Mouse (Mus musculus) CH12.LX (cell line): ENCODE results near the gene Vmn1r204. TPM values are rescaled to one million over a fixed set of nuclear protein-coding genes. Genes with fewer than 3 reads are reported as not detected.
"Not testable (repeated sequence)": the region's sequence is repeated elsewhere in the genome, so short reads cannot be mapped to it uniquely, and the experiment has no call there.

Experiments
- DNase-seq: peaks from one replicate; pipeline ENCODE4 v3.0.0-alpha.2; 2013; ENCODE audit errors: extremely low read depth
- H3K27ac ChIP-seq: 2 replicates; pipeline ENCODE4 v1.5.1; 2012; ENCODE audit warnings: low read depth, mild to moderate bottlenecking, control low read depth, moderate library complexity; ENCODE audit not compliant: insufficient read depth
- H3K27me3 ChIP-seq: replicated peaks from 2 replicates; pipeline ENCODE3; 2012; ENCODE audit warnings: inconsistent platforms
- H3K36me3 ChIP-seq, 2 experiments: replicated peaks in 1 of 2; 2 replicates each; pipeline versions ENCODE3 to v1.6.1; 2012; ENCODE audit warnings: inconsistent platforms in 1 of 2, low read length in 1 of 2, mild to moderate bottlenecking in 1 of 2, mixed read lengths in 1 of 2, moderate library complexity in 1 of 2; ENCODE audit not compliant: control insufficient read depth in 1 of 2, insufficient read depth in 1 of 2
- H3K4me1 ChIP-seq, 2 experiments: 2 replicates each; pipeline ENCODE4 v1.6.1; 2012; ENCODE audit warnings: inconsistent platforms in 1 of 2, moderate library complexity in 1 of 2; ENCODE audit not compliant: insufficient read depth in 2 of 2, control insufficient read depth in 1 of 2
- H3K4me2 ChIP-seq: 2 replicates; pipeline ENCODE4 v1.6.1; 2012; ENCODE audit warnings: low read depth, mild to moderate bottlenecking, control low read depth; ENCODE audit not compliant: poor library complexity, insufficient read depth, severe bottlenecking
- H3K4me3 ChIP-seq, 3 experiments: fragments of 150-350 bp in 1 of 3; sonication (generic) in 1 of 3; replicated peaks in 1 of 3; 2 replicates each; pipeline versions ENCODE3 to v1.5.1; 2011 to 2012; ENCODE audit warnings: low read depth in 2 of 3, low read length in 2 of 3, mild to moderate bottlenecking in 2 of 3, moderate library complexity in 2 of 3, control low read depth in 1 of 3, improper control_type of control experiment in 1 of 3, inconsistent platforms in 1 of 3, mixed read lengths in 1 of 3; ENCODE audit not compliant: poor library complexity in 1 of 3
- H3K79me2 ChIP-seq: replicated peaks from 2 replicates; pipeline ENCODE4 v1.6.1; 2012; ENCODE audit warnings: mild to moderate bottlenecking, moderate library complexity; ENCODE audit not compliant: control insufficient read depth, poor library complexity, insufficient read depth, severe bottlenecking; ENCODE audit errors: extremely low read depth
- H3K9ac ChIP-seq: 2 replicates; pipeline ENCODE4 v1.6.1; 2012; ENCODE audit warnings: low read depth, mild to moderate bottlenecking, control low read depth, moderate library complexity; ENCODE audit not compliant: insufficient read depth
- H3K9me3 ChIP-seq: replicated peaks from 2 replicates; pipeline ENCODE3; 2012; ENCODE audit warnings: low read length, inconsistent platforms, mixed read lengths
- CHD1 ChIP-seq: IDR thresholded peaks from 2 replicates; pipeline ENCODE4 v1.6.1; 2012; ENCODE audit warnings: low read depth, low read length, improper control_type of control experiment, inconsistent platforms
- MAZ ChIP-seq: IDR thresholded peaks from 2 replicates; pipeline ENCODE4 v1.6.1; 2012; ENCODE audit warnings: low read depth, mild to moderate bottlenecking, inconsistent platforms, low read length, improper control_type of control experiment, moderate library complexity
- NELFE ChIP-seq: IDR thresholded peaks from 2 replicates; pipeline ENCODE4 v1.6.1; 2011; ENCODE audit warnings: low read depth, low read length, improper control_type of control experiment
- PAX5 ChIP-seq: IDR thresholded peaks from 2 replicates; pipeline ENCODE4 v1.6.1; 2012; ENCODE audit warnings: low read length, inconsistent platforms, mixed read lengths
- POLR2A ChIP-seq: IDR thresholded peaks from 2 replicates; pipeline ENCODE4 v1.6.1; 2011; ENCODE audit warnings: low read depth, mild to moderate bottlenecking, improper control_type of control experiment, low read length
- POLR2AphosphoS2 ChIP-seq: IDR thresholded peaks from 2 replicates; pipeline ENCODE4 v1.6.1; 2011; ENCODE audit warnings: low read depth, low read length, improper control_type of control experiment
- RCOR1 ChIP-seq: conservative IDR thresholded peaks from 2 replicates; pipeline ENCODE4 v1.6.1; 2012; ENCODE audit warnings: low read depth, mild to moderate bottlenecking, inconsistent platforms, low read length, improper control_type of control experiment
- TBP ChIP-seq: conservative IDR thresholded peaks from 2 replicates; pipeline ENCODE4 v1.6.1; 2011; ENCODE audit warnings: low read depth, low read length, improper control_type of control experiment
- UBTF ChIP-seq: IDR thresholded peaks from 2 replicates; pipeline ENCODE4 v1.6.1; 2012; ENCODE audit warnings: low read depth, mild to moderate bottlenecking, inconsistent platforms, low read length, improper control_type of control experiment, moderate library complexity
- USF1 ChIP-seq: IDR thresholded peaks from 2 replicates; pipeline ENCODE4 v1.6.1; 2014; ENCODE audit warnings: low read depth, mild to moderate bottlenecking, inconsistent platforms, low read length, improper control_type of control experiment
- ZKSCAN1 ChIP-seq: IDR thresholded peaks from 2 replicates; pipeline ENCODE4 v1.6.1; 2012; ENCODE audit warnings: low read depth, inconsistent platforms, low read length, improper control_type of control experiment, borderline replicate concordance
- ZMIZ1 ChIP-seq: IDR thresholded peaks from 2 replicates; pipeline ENCODE4 v1.6.1; 2012; ENCODE audit warnings: low read depth, mild to moderate bottlenecking, inconsistent platforms, low read length, improper control_type of control experiment
- dilution Hi-C: fragments of 300-500 bp; cut with MboI; formaldehyde crosslinking; loops from 2 replicates; pipeline ENCODE4 v1.14.3; 2020; ENCODE audit warnings: low sequenced_read_pairs; ENCODE audit not compliant: extremely low pct_unique_long_range_greater_than_20kb, extremely low pct_ligation_motif_present
- in situ Hi-C: fragments of 300-500 bp; cut with MboI; formaldehyde crosslinking; loops from 3 replicates; pipeline ENCODE4 v1.14.3; 2019; ENCODE audit warnings: low sequenced_read_pairs, low pct_ligation_motif_present, low pct_unique_long_range_greater_than_20kb, mixed read lengths
- polyA plus RNA-seq: library from polyadenylated mRNA; unstranded; fragments of >175 nt; gene quantifications from 2 replicates; pipeline ENCODE4 v1.2.1, GENCODE M21; 2012; ENCODE audit warnings: low read depth; ENCODE audit not compliant: insufficient read length
- total RNA-seq, 2 experiments: library from RNA; depleted of rRNA; stranded (reverse); fragments of 300-350 nt in 1 of 2; fragments of >200 nt in 1 of 2; gene quantifications; 2 replicates each; pipeline ENCODE4 v1.2.3; 2012 to 2014

The Vmn1r204 gene
- total and polyA plus RNA-seq, 3 experiments, result not detected

DNA sequence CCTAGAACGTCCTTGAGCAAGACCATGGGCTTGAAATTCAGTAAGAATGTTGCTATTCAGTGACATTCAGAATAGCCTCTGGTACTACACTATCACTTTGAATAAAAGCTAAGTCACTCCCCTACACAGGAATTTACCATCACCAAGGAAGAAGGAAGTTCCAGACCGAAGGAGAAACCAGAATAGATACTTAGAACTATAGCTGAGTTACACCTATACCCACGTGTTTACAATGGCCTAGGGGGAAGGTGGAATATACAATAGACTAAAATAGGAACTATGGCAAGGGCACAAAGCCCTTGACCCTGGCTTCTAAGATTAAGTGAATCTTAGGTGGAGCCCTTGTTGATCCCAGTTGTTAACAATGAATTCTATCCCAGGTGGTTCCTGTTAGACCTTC lies 21.9 kb downstream of the Vmn1r204 start:
- H3K4me2 ChIP-seq, H3K9me3 ChIP-seq, H3K27ac ChIP-seq, DNase-seq, H3K4me3 ChIP-seq, dilution Hi-C loops, in situ Hi-C loops, H3K27me3 ChIP-seq, H3K36me3 ChIP-seq, H3K9ac ChIP-seq, H3K4me1 ChIP-seq, H3K79me2 ChIP-seq: not testable (repeated sequence)

DNA sequence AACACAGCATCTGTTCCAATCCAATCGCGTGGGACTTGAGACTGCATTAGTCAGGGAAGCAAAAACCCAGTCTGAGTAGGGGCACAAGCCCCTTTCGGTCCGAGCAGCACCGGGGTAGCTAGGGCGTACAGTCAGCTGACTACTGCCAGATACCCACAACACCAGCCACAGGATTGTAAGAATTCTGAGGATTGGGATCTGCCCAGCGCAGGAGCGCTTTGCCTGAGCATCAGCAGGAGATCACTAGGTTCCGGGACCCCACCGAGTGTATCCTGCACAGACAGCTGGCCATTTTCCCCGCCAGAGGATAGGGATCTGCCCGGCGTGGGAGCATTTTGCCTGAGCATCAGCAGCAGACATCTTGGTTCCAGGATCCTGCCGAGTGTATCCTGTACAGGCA lies 30.3 kb downstream of the Vmn1r204 start:
- not testable (repeated sequence) for DNase-seq

DNA sequence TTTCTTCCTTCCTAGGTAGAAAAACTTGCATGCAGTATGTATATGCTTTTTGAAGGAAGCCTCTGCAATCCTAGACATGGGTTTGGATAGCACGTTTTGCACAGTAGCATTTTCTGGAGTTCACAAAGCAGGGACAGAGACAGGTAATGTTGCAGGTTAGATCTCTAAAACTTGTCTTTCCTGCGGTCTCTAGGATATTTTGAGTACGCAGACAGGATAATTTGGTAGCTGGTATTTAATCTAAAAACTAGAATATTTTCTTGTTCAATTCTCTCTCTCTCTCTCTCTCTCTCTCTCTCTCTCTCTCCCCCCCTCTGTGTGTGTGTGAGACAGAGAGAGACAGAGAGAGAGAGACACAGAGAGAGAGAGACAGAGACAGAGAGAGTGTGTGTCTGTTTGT lies 39.9 kb downstream of the Vmn1r204 start, which contains the start of gene Vmn1r205:
Gene Vmn1r205, minus strand, starts transcription at position 101 of the 400 bp plus-strand sequence.
- Histone ChIP-seq H3K27ac (no peak within 1 kb of the TSS), H3K27me3 (no peaks in the 10 kb centered on the region), H3K4me3 (no peak within 1 kb of the TSS), H3K79me2 (no peaks in the 10 kb centered on the region), H3K9ac (no peak within 1 kb of the TSS), H3K4me1 (no peaks in the 10 kb centered on the region), H3K9me3 (no peaks in the 10 kb centered on the region), H3K36me3 (no peaks in the 10 kb centered on the region), H3K4me2 (no peak within 1 kb of the TSS; the same call in 1 of the 2 replicates)
- DNase-seq, result no peak
- TF ChIP-seq MAZ (no peak), TBP (no peak), RCOR1 (no peak), POLR2AphosphoS2 (no peak), NELFE (no peak), USF1 (no peak), CHD1 (no peak), ZMIZ1 (no peak), PAX5 (no peak), POLR2A (no peak), UBTF (no peak), ZKSCAN1 (no peak)
- dilution Hi-C loops (no loop called here), in situ Hi-C loops (no loop called here)

More for the DNA sequence above, 30.3 kb downstream of the Vmn1r204 start:
- dilution Hi-C loops, H3K79me2 ChIP-seq, H3K4me3 ChIP-seq, in situ Hi-C loops, H3K27me3 ChIP-seq, H3K9ac ChIP-seq, H3K4me1 ChIP-seq, H3K4me2 ChIP-seq, H3K36me3 ChIP-seq, H3K27ac ChIP-seq, H3K9me3 ChIP-seq: not testable (repeated sequence)

Other genes with a start within 250 kb of the Vmn1r204 start
- gene Vmn1r197, start 228.6 kb upstream of the Vmn1r204 start, total RNA-seq (2012; rRNA removed), result not detected in 2 replicates
- not detected in 2 replicates for gene Vmn1r197, start 228.6 kb upstream of the Vmn1r204 start, total RNA-seq (2014; rRNA removed)
- 0.04 TPM in 1 of 2 replicates, not detected in the other for gene Vmn1r197, start 228.6 kb upstream of the Vmn1r204 start, polyA plus RNA-seq
- not detected in 2 replicates for gene Vmn1r198, start 202.8 kb upstream of the Vmn1r204 start, total RNA-seq (2012; rRNA removed)
- gene Vmn1r198, start 202.8 kb upstream of the Vmn1r204 start, total RNA-seq (2014; rRNA removed), result not detected in 2 replicates
- gene Vmn1r198, start 202.8 kb upstream of the Vmn1r204 start, polyA plus RNA-seq, result not detected in 2 replicates
- not detected in 2 replicates for gene Vmn1r199, start 173.4 kb upstream of the Vmn1r204 start, total RNA-seq (2012; rRNA removed)
- gene Vmn1r199, start 173.4 kb upstream of the Vmn1r204 start, total RNA-seq (2014; rRNA removed), result not detected in 2 replicates
- not detected in 2 replicates for gene Vmn1r199, start 173.4 kb upstream of the Vmn1r204 start, polyA plus RNA-seq
- gene Vmn1r200, start 162.8 kb upstream of the Vmn1r204 start, total RNA-seq (2012; rRNA removed), result not detected in 2 replicates
- gene Vmn1r200, start 162.8 kb upstream of the Vmn1r204 start, total RNA-seq (2014; rRNA removed), result not detected in 2 replicates
- not detected in 2 replicates for gene Vmn1r200, start 162.8 kb upstream of the Vmn1r204 start, polyA plus RNA-seq
- 0.13 TPM in 1 of 2 replicates, not detected in the other for gene Vmn1r201, start 81.3 kb upstream of the Vmn1r204 start, total RNA-seq (2012; rRNA removed)
- 0.04 TPM in 1 of 2 replicates, not detected in the other for gene Vmn1r201, start 81.3 kb upstream of the Vmn1r204 start, total RNA-seq (2014; rRNA removed)
- gene Vmn1r201, start 81.3 kb upstream of the Vmn1r204 start, polyA plus RNA-seq, result not detected in 2 replicates
- gene Vmn1r202, start 47.8 kb upstream of the Vmn1r204 start, total RNA-seq (2012; rRNA removed), result not detected in 2 replicates
- gene Vmn1r202, start 47.8 kb upstream of the Vmn1r204 start, total RNA-seq (2014; rRNA removed), result not detected in 2 replicates
- gene Vmn1r202, start 47.8 kb upstream of the Vmn1r204 start, polyA plus RNA-seq, result not detected in 2 replicates
- 0.04 TPM in 2 replicates for gene Vmn1r203, start 35.1 kb upstream of the Vmn1r204 start, total RNA-seq (2012; rRNA removed)
- gene Vmn1r203, start 35.1 kb upstream of the Vmn1r204 start, total RNA-seq (2014; rRNA removed), result 0.08 and 0.14 TPM in 2 replicates
- 0.05 and 0.06 TPM in 2 replicates for gene Vmn1r203, start 35.1 kb upstream of the Vmn1r204 start, polyA plus RNA-seq
- gene Vmn1r205, start 39.8 kb downstream of the Vmn1r204 start, total RNA-seq (2012; rRNA removed), result not detected in 2 replicates
- not detected in 2 replicates for gene Vmn1r205, start 39.8 kb downstream of the Vmn1r204 start, total RNA-seq (2014; rRNA removed)
- not detected in 2 replicates for gene Vmn1r205, start 39.8 kb downstream of the Vmn1r204 start, polyA plus RNA-seq
- not detected in 2 replicates for gene Vmn1r206, start 71.1 kb downstream of the Vmn1r204 start, total RNA-seq (2012; rRNA removed)
- not detected in 2 replicates for gene Vmn1r206, start 71.1 kb downstream of the Vmn1r204 start, total RNA-seq (2014; rRNA removed)
- gene Vmn1r206, start 71.1 kb downstream of the Vmn1r204 start, polyA plus RNA-seq, result not detected in 2 replicates
- gene Vmn1r207-ps, start 176.4 kb downstream of the Vmn1r204 start, total RNA-seq (2012; rRNA removed), result not detected in 2 replicates
- not detected in 2 replicates for gene Vmn1r207-ps, start 176.4 kb downstream of the Vmn1r204 start, total RNA-seq (2014; rRNA removed)
- not detected in 2 replicates for gene Vmn1r207-ps, start 176.4 kb downstream of the Vmn1r204 start, polyA plus RNA-seq
- not detected in 2 replicates for gene Vmn1r208, start 224.2 kb downstream of the Vmn1r204 start, total RNA-seq (2012; rRNA removed)
- gene Vmn1r208, start 224.2 kb downstream of the Vmn1r204 start, total RNA-seq (2014; rRNA removed), result not detected in 2 replicates
- gene Vmn1r208, start 224.2 kb downstream of the Vmn1r204 start, polyA plus RNA-seq, result 0.07 TPM in 1 of 2 replicates, not detected in the other